Mouse (Mus musculus) forebrain, embryonic 13.5 days (tissue): Measurements from ENCODE around the gene Mfap4. TPM values are rescaled to one million over a fixed set of nuclear protein-coding genes. Genes with fewer than 3 reads are reported as not detected.

Experiments
- ATAC-seq: fragments of 200-750 bp; cut with Nextera tagmentation; 2 replicates; pipeline ENCODE4 v1.8.0; 2017
- H3K27ac ChIP-seq: fragments of 300-500 bp; sonication (generic); 2 replicates; pipeline ENCODE4 v1.5.1; 2015; ENCODE audit warnings: inconsistent platforms, mild to moderate bottlenecking, moderate library complexity
- H3K27me3 ChIP-seq: fragments of 300-500 bp; sonication (generic); 2 replicates; pipeline ENCODE4 v1.6.1; 2015; ENCODE audit warnings: mild to moderate bottlenecking, inconsistent platforms
- H3K36me3 ChIP-seq: fragments of 300-500 bp; sonication (generic); 2 replicates; pipeline ENCODE4 v1.6.1; 2015; ENCODE audit warnings: mild to moderate bottlenecking, inconsistent platforms; ENCODE audit not compliant: poor library complexity, severe bottlenecking
- H3K4me1 ChIP-seq: fragments of 300-500 bp; sonication (generic); 2 replicates; pipeline ENCODE4 v1.6.1; 2015; ENCODE audit warnings: inconsistent platforms
- H3K4me2 ChIP-seq: fragments of 300-500 bp; sonication (generic); 2 replicates; pipeline ENCODE4 v1.6.1; 2015; ENCODE audit warnings: inconsistent platforms, mild to moderate bottlenecking, moderate library complexity
- H3K4me3 ChIP-seq: fragments of 300-500 bp; sonication (generic); 2 replicates; pipeline ENCODE4 v1.5.1; 2015; ENCODE audit warnings: mild to moderate bottlenecking, inconsistent platforms
- H3K9ac ChIP-seq: fragments of 300-500 bp; sonication (generic); 2 replicates; pipeline ENCODE4 v1.6.1; 2015; ENCODE audit warnings: mild to moderate bottlenecking, inconsistent platforms
- H3K9me3 ChIP-seq: fragments of 300-500 bp; sonication (generic); replicated peaks from 2 replicates; pipeline ENCODE4 v1.6.1; 2016; ENCODE audit warnings: inconsistent platforms
- WGBS: fragments of 180-500 bp; shearing (Covaris S2); methylation state at CpG from one replicate; pipeline ENCODE4 v1.1.7; 2015; 5-methylcytosine and 5-hydroxymethylcytosine counted together
- polyA plus RNA-seq: library from polyadenylated mRNA; unstranded; fragments of >200 nt; fragmentation: Nextera tagmentation; extraction: Ambion mirVana; gene quantifications from 2 replicates; pipeline ENCODE4 v1.2.1, GENCODE M21; 2015

Gene Mfap4
- polyA plus RNA-seq, 1 experiment from 2014 or later = 56.9 TPM

DNA sequence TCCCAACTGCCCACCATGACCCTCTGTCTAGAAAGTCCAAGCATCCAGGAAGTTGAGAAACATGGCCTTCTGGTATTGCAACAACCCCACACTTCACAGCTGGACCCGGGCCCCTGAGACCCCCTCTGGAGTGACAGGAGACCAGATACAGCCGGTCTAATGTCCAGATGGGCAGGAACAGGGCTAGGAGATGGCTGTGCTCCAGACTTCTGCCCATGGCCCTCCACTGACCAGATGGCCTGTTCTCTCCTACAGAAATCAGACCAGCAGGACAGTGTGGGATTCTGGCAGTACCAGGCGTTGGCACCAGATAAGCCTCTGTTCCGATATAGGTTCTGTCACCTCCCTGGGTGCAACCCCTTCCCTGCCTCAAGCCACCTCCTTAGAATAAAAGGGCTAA, 16.7 kb upstream of the Mfap4 start:
- H3K9ac ChIP-seq = no peak overlapping the region
- no peak overlapping the region for H3K27ac ChIP-seq
- H3K4me3 ChIP-seq = no peak overlapping the region
- H3K4me1 ChIP-seq = no peaks in the 10 kb centered on the region
- ATAC-seq = no peak
- no peaks in the 10 kb centered on the region for H3K27me3 ChIP-seq
- no peaks in the 10 kb centered on the region for H3K36me3 ChIP-seq
- WGBS = 80% methylated on average over 4 of the region's 4 CpGs
- no peak overlapping the region for H3K4me2 ChIP-seq
- no peaks in the 10 kb centered on the region for H3K9me3 ChIP-seq

DNA sequence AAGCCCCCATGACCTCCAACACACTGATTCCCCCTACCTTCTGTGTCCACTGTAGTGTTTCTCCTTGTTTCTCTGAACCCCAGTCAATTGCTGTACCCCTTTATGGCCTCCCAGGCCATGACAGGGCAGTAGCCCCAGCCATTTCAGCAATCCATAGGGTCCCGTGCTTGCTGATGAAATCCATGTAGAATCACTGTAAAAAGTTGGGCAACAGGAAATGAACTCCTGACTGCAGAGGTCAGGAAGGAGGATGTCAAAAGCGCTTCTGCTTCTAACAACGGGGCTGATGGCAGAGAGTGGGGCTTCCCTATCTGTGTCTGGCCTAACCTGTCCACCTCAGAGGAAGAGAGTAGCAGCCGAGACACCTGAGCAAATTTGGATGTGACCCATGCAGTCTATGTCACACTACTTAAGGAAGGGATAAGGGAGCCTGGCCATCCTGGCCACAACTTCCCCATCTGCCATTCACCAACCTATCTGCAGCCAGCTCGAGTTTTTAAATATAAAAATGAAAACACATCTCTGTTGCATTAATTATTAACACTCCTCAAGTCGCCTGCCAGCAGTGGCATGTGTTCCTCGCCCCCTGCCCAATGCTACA, 15.8 kb upstream of the Mfap4 start:
- Histone ChIP-seq H3K4me2 (no peak overlapping the region), H3K4me1 (no peaks in the 10 kb centered on the region), H3K9me3 (no peaks in the 10 kb centered on the region), H3K4me3 (no peak overlapping the region), H3K27ac (no peak overlapping the region), H3K27me3 (no peaks in the 10 kb centered on the region), H3K36me3 (no peaks in the 10 kb centered on the region), H3K9ac (no peak overlapping the region)
- ATAC-seq = no peak
- 84% methylated on average over 7 of the region's 7 CpGs for WGBS

DNA sequence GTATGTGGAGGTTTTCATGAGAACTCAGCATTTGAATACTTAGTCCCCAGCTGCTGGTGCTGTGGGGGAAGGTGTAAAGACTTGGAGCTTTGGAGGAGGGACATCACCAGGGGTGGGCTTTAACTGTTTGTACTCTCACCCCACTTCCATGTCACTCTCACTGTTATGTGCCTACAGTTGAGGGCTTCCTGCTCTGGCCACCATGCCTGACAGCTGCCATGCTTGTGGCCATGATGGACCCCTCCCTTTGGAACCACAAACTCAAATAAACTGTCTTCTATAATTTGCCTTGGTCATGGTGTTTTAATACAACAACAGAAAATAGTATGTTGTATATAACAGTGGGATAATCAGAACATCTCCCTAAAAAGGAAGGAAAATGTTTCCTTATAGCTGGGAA, 14.4 kb upstream of the Mfap4 start:
- Histone ChIP-seq H3K27me3 (no peaks in the 10 kb centered on the region), H3K4me3 (no peak overlapping the region), H3K4me1 (no peaks in the 10 kb centered on the region), H3K9ac (no peak overlapping the region), H3K27ac (no peak overlapping the region), H3K36me3 (no peaks in the 10 kb centered on the region), H3K9me3 (no peaks in the 10 kb centered on the region), H3K4me2 (no peak overlapping the region)
- no peak for ATAC-seq

DNA sequence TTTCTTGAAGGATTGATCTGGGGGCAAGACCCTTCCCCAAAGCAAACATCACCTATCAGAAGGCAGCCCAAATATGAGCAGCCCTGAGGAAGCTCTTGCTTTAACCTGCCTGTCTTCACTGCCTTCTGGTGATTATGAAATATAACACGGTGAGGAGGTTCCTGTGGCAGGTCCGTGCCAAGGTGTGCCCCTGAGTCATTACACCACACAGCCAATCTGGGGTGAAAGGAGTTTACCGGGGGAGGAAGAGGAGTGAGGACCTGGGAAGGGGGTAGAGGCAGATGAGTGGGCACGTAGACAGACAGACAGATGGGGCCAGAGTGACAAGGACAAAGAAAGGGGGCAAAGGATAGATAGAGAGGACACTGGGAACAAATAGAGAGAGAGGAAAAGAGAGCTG, 11.6 kb upstream of the Mfap4 start:
- Histone ChIP-seq H3K27me3 (no peaks in the 10 kb centered on the region), H3K4me1 (peaks cover 10% of the 10 kb centered on the region), H3K36me3 (no peaks in the 10 kb centered on the region), H3K27ac (no peak overlapping the region), H3K9me3 (no peaks in the 10 kb centered on the region), H3K4me2 (no peak overlapping the region), H3K4me3 (no peak overlapping the region), H3K9ac (no peak overlapping the region)
- no peak for ATAC-seq
- WGBS = 84% methylated on average over 4 of the region's 4 CpGs

DNA sequence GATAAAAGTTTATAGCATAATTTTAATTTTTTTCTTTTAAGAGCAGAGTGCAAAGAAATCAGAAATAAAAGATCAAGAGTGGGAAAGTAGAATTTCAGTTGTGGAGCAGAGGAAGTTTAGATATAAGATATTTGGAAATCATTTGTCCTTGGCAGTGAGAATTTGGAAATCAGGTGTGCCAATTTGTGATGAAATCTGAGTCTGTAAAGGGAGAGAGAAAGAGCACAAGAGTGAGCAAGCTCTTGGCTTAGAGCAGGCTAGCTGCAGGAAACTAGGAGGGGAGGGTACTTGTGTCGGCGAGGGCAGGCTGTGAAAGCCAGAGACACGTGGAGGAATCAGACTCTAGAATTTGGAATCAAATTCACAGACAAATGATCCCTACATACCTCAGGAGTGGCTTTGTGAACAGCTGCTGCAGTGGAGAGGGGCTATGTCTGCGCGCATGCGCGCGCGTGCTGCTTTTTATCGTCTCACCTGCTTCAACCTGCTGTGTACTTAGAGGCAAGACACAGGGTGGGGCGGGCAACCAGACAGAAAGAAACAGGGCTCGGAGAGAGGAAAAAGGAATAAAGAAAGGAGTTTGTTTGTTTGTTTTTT, 8.3 kb upstream of the Mfap4 start:
- Histone ChIP-seq H3K36me3 (no peaks in the 10 kb centered on the region), H3K27me3 (no peaks in the 10 kb centered on the region), H3K4me1 (peaks cover 10% of the 10 kb centered on the region), H3K9ac (peak overlapping the region; percentile 3; the same call in 1 of the 2 replicates), H3K4me3 (0 out of 2 replicates have a peak overlapping the region, but pooled peaks have one; percentile 1), H3K9me3 (no peaks in the 10 kb centered on the region), H3K27ac (no peak overlapping the region), H3K4me2 (peak overlapping the region; percentile 40)
- ATAC-seq = no peak
- WGBS = 43% methylated on average over 12 of the region's 12 CpGs

DNA sequence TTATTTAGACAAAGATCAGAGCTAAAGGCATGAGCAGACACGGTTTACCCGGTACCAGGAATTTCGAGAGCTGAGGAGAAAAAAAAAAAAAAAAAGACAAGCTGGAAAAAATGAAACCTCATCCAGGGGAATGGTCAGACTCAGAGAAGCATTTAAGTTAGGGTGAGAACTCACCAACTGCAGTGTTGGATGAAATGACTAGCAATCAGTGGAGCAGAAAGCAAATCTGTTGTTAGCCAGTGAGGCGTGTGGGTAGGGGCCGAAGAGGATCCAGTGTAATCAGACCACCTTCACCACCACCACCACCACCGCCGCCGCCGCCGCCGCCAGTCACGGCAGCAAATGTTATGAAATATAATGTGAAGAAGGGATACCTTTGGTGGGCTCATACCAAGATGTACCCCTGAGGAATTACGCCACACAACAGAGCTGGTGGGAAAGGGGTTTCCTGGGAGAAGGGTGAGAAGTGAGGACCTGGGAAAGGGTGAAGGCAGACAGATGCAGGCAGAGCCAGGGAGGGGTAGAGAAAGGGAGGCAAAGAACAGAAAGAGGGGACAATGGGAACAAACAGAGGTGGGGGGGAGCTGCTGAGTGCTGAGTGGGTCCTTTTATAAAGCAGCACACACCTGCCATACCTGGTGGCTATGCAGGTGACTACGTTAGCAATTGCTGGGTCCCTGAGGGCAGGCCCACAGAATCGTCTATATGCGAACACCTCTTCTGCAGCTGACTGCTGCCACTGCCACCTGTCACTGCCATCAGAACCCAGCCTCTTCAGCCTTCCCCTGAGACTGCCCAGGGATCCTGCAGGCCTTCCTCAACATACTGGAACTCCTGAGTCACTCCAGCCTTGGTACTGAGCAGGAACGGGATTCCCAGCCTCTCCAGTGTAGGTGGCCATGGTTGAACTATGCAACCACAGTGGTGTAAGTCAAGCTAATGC, 7.4 kb upstream of the Mfap4 start:
- H3K9me3 ChIP-seq = no peaks in the 10 kb centered on the region
- ATAC-seq = no peak
- 43% methylated on average over 17 of the region's 17 CpGs for WGBS
- 0 out of 2 replicates have a peak overlapping the region, but pooled peaks have one; percentile 3 for H3K9ac ChIP-seq
- H3K4me2 ChIP-seq = peak overlapping the region; percentile 40
- H3K4me3 ChIP-seq = no peak overlapping the region
- H3K36me3 ChIP-seq = no peaks in the 10 kb centered on the region
- no peak overlapping the region for H3K27ac ChIP-seq
- no peaks in the 10 kb centered on the region for H3K27me3 ChIP-seq
- H3K4me1 ChIP-seq = peaks cover 10% of the 10 kb centered on the region

DNA sequence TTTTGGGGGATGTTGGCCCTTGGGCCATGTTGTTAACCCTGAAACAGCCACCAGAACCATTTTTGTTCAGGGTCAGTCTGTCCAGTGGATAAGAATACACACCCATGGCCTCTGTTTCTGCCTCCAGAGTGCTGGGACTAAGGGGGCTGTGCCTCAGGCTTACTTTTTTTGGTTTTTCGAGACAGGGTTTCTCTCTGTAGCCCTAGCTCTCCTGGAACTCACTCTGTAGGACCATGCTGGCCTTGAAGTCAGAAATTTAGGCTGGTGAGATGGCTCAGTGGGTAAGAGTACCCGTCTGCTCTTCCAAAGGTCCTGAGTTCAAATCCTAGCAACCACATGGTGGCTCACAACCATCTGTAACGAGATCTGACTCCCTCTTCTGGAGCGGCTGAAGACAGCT, 6.4 kb upstream of the Mfap4 start:
- WGBS = 86% methylated on average over 4 of the region's 4 CpGs
- no peak overlapping the region for H3K4me3 ChIP-seq
- no peak for ATAC-seq
- H3K4me2 ChIP-seq = no peak overlapping the region
- peaks cover 11% of the 10 kb centered on the region for H3K4me1 ChIP-seq
- no peaks in the 10 kb centered on the region for H3K36me3 ChIP-seq
- H3K9ac ChIP-seq = no peak overlapping the region
- no peaks in the 10 kb centered on the region for H3K27me3 ChIP-seq
- H3K27ac ChIP-seq = no peak overlapping the region
- H3K9me3 ChIP-seq = no peaks in the 10 kb centered on the region

DNA sequence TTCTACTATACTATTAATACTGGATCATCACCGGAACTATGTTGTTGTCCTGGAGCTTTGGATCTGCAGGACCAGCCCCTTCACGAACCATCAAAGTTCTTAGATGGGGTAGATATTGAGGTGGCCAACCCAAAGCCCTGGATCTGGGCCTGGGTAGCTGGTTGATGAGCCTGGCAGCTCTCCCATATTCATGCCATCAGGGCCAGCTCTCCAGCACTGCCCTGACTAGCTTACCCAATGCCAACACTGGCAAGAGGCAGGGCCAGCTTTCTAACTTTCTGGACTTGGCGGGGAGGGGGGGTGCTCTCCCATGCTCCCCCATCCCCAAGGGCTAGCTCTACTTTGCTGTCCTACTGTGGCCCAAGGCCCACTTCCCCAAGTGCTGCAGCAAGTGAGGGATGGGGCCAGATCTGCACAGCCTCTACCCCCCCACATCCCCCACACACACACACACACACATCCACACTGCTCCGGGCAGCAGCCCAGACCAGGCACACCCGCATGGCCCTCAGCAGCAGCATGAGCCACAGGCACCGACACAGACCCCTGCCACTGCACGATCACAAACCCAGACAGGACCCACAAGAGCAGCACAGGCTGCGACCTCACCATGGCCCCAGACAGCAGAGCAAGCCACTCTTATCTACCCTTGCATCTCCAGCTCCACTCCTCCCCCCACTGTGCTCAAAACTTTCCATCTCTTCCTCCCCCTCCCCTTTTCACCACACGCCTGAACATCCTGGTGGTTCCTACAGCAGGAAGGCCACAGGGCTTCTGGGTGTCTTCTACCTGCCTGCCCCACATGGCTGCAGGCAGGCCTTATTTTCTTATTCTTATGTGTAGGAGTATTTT, 3.8 kb upstream of the Mfap4 start:
- Histone ChIP-seq H3K27me3 (no peaks in the 10 kb centered on the region), H3K36me3 (no peaks in the 10 kb centered on the region), H3K9me3 (no peaks in the 10 kb centered on the region), H3K4me1 (peaks cover 37% of the 10 kb centered on the region), H3K4me3 (no peak overlapping the region), H3K9ac (no peak overlapping the region; the same call in 1 of the 2 replicates), H3K27ac (no peak overlapping the region), H3K4me2 (no peak overlapping the region)
- ATAC-seq = no peak
- 85% methylated on average over 9 of the region's 9 CpGs for WGBS

DNA sequence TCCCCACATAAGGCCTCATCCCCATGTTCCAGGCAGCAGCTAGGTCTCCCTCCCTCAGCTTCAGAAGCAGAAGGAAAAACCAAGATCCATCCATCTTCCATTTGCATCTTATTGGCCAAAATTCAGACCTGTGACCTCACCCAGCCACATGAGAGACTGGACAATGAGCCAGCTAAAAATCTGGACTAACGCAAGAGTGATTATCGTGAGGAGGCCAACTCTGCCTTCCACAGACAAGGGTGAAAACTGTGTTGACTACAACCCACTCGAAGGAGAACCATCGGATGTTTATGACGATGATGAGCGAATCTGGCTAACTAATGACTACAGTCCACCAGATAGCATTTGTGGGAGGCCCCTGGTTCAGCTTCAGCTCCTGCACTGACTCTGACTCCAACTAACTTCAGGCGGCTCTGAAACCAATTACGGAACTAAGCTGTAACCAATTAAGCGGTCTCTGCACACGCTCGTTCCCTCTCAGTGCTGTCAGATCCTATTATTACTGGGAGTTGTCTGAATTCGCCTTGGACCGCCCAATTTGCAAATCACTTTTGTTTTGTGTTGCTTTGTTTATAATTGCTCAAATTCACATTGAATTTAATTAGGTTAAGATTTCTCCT, 1.9 kb upstream of the Mfap4 start:
- ATAC-seq = no peak
- Histone ChIP-seq H3K4me2 (no peak overlapping the region), H3K27ac (peak overlapping the region; percentile 99), H3K36me3 (peaks cover 13% of the 10 kb centered on the region), H3K9me3 (no peaks in the 10 kb centered on the region), H3K27me3 (no peaks in the 10 kb centered on the region), H3K4me1 (peaks cover 47% of the 10 kb centered on the region), H3K9ac (no peak overlapping the region), H3K4me3 (no peak overlapping the region)
- WGBS = 42% methylated on average over 13 of the region's 13 CpGs

DNA sequence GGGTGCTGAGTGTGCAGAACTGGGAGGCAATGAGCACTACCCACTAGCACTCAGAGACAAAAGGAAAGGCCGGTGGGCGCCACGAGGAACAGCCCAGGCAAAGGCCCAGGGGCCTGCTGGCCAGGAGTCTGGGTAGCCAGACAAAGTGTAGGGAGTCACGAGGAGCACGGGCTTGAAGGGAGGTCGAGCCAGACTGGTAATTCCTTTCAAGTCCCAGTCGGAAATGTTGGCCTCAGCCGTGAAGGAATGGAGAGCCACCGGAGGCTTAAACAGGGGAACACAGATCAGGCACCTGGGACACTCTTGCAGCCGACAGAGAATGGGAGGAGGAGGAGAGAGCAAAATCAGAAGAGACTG, 997 bp upstream of the Mfap4 start:
- no peaks in the 10 kb centered on the region for H3K9me3 ChIP-seq
- no peak overlapping the region for H3K4me3 ChIP-seq
- H3K4me2 ChIP-seq = peak overlapping the region; percentile 57
- WGBS = 11% methylated on average over 10 of the region's 10 CpGs
- H3K27me3 ChIP-seq = no peaks in the 10 kb centered on the region
- peaks cover 51% of the 10 kb centered on the region for H3K4me1 ChIP-seq
- peak overlapping the region; percentile 60 for H3K9ac ChIP-seq
- ATAC-seq = peak; percentile 19; the same call in 1 of the 2 replicates
- peak overlapping the region; percentile 99 for H3K27ac ChIP-seq
- H3K36me3 ChIP-seq = peaks cover 22% of the 10 kb centered on the region
